Mouse (Mus musculus): ENCODE results near the gene Lsp1.
A peak's percentile ranks its signal among the peaks of the same experiment; 100 is the strongest.

The Lsp1 gene

GRCm38 (mm10) chr7:142460636-142461077 lies at the start of gene Lsp1:
Gene Lsp1 (plus strand): TSS chr7:142460809.
- DNase-seq (ENCODE audit: low read depth, low spot score), result no peak

DNA sequence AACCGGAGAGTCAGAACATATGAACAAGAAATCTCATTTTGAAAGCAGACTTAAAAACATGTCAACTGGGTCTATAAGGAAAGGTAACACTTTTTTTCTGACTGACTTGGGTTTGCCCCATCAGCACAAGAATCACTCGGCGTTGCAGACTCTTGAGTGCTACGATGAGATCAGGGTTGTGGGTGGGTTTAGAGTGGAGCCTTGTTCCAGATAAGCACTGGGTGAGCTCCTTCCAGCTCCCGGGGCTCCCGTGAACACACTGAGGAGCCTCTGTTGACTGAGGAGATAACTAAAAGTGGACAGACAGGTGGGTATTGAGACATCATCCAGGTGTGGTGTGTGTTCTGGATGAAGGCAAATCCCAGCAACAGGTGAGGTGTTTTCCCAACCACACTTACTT lies 47.3 kb upstream of the Lsp1 start:
- DNase-seq (ENCODE audit: low read depth, low spot score), result no peak

DNA sequence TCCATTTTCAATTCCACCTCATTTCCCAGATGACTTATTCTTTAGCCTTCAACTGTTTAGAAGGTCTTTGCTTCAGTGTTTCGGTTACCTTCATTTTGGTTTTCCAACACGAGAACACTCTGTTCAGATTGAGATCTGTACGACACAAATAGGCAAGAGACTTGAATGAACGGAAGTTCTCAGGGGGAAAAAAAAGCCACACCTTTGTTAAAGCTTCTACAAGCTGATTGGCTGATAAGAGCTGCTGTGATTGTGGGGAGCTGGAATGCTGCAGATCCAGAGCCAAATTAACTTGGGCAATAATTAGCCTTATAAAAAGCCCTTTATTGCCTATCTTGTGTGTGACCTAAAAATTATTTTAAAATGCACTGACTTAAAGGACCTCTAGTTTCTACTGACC lies 45.3 kb upstream of the Lsp1 start:
- no peak for DNase-seq (ENCODE audit: low read depth, low spot score)

- DNase-seq (ENCODE audit: low read depth, low spot score), result no peak
These were observed 44.4 kb upstream of the Lsp1 start for GRCm38 (mm10) chr7:142416225-142416624.

GRCm38 (mm10) chr7:142418027-142418426 lies 42.6 kb upstream of the Lsp1 start:
- DNase-seq (ENCODE audit: low read depth, low spot score), result no peak

GRCm38 (mm10) chr7:142418679-142419078 lies 41.9 kb upstream of the Lsp1 start:
- peak; percentile 46 for DNase-seq (ENCODE audit: low read depth, low spot score)

DNA sequence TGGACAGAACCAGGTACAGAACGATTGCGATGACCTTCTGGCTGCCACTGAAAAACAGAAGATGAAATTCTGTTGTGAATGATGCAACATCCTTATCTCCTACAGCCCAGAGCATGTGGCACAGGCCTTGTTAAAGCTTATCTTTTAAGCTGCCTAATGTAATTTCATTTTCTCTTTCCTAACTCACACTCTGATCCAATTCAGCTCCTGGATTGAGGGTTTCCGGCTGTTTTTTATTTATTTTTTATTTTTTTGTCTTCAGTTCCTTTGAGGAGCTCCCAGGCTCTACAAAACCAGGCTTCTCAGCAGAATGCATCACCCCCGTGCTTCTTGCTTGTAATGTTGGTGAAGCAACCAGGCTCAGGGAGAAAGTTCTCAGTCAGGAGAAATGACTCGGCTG lies 40.7 kb upstream of the Lsp1 start:
- no peak for DNase-seq (ENCODE audit: low read depth, low spot score)

DNA sequence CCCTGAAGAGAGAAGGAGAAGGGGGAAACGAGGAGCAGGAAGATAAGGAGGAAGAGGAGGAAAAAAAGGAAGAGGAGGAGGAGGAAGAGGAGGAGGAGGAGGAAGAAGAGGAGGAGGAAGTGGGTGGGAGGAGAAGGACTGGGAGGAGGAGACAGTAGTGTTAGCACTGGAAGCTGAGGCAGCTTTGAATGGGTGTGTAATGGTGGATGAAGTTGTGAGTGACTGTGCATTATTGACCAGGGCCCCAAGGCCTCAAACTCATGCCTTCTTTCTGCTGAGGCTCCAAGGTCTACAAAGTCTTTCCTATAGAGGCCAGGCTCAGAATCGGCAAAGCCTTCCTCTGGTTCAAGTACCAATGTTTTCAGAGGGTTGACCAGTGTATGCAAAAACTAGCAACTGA lies 38.8 kb upstream of the Lsp1 start:
- DNase-seq (ENCODE audit: low read depth, low spot score), result no peak

- DNase-seq (ENCODE audit: low read depth, low spot score), result no peak
These were observed 34.9 kb upstream of the Lsp1 start for GRCm38 (mm10) chr7:142425641-142426213.

DNA sequence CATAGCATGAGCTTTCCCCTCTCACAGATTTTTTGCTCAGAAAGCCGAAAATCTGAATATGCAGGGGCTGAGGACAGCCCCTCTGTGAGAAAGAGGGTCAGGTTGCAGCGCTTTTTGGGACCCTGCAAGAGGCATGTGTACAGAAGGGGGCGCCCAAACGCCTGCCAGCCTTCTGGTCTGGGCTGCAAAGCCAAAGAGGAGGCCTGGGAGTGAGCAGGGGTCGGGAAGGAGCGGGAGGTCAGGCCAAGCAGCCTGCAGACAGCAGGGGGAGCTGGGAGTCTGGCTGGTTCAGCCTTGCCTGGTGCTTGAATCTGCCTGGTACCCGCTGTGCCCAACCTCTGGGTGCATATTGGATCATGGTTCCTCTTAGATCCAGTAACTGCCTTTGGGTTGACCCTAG lies 32.4 kb upstream of the Lsp1 start:
- DNase-seq (ENCODE audit: low read depth, low spot score), result peak; percentile 84

- DNase-seq (ENCODE audit: low read depth, low spot score), result no peak
These were observed 30.4 kb upstream of the Lsp1 start for GRCm38 (mm10) chr7:142430160-142430678.

DNA sequence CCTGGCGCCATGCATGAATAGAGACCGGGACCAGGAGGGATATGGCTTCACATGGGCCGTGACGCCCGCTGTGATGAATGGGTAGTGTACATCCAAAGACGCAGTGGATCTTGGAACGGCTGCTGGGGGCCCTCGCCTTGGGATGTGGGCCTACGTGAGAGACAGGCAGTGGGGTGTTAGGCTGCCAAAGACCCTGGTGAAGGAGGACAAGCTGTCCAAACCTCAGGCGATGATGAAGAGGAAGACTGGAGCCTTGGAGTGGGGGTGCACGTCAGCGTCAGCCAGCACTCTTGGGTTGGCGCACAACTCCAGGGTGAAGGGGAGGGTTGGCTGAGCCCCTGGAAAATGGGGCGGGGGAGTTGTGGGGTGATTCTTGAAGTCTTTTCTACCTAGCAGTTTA lies 29.5 kb upstream of the Lsp1 start:
- no peak for DNase-seq (ENCODE audit: low read depth, low spot score)

DNA sequence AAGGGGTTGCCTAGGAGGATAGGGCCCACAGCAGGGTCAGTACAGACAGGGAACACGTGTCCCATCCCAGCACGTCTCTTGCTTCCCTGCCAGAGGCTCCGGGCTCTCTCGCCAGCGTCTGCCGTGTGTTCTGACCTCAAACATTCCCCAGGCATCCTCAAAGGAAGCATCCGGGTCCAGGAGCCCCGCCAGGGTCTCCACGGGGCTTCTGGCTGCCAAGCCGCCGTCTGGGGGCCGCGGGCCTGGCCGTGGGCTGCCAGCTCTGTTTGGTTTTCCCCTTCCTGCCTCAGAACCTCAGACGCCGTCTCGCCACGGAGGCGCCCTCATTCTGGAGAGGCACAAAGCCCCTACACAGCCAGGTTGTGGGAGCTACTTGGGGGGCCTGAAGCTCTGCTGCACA lies 27.0 kb upstream of the Lsp1 start:
- no peak for DNase-seq (ENCODE audit: low read depth, low spot score)

- no peak for DNase-seq (ENCODE audit: low read depth, low spot score)
These were observed 26.3 kb upstream of the Lsp1 start, which contains the start of gene Syt8 for GRCm38 (mm10) chr7:142434137-142434865. Gene Syt8 (plus strand): TSS chr7:142434850.

- peak; percentile 77 for DNase-seq (ENCODE audit: low read depth, low spot score)
These were observed 25.1 kb upstream of the Lsp1 start for GRCm38 (mm10) chr7:142435524-142435923.

- peak; percentile 29 for DNase-seq (ENCODE audit: low read depth, low spot score)
These were observed 23.3 kb upstream of the Lsp1 start for GRCm38 (mm10) chr7:142437324-142437723.

DNA sequence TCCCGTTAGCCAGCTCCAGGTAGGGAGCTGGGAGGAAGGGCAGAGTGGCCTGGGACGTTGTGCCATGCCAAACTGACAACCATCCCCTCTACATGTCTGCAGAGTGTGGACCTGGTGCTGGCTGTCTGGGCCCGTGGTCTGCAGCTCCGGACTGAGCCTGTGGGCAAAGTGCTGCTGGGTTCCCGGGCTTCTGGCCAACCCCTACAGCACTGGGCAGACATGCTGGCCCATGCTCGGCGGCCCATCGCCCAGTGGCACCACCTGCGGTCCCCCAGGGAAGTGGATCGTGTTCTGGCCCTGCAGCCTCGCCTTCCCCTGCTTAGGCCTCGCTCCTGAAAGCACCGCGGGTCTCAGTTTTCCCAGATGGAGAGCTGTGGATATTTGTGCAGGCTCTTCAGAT lies 20.6 kb upstream of the Lsp1 start:
- DNase-seq (ENCODE audit: low read depth, low spot score), result no peak

GRCm38 (mm10) chr7:142440657-142441114 lies 19.9 kb upstream of the Lsp1 start:
- DNase-seq (ENCODE audit: low read depth, low spot score), result peak; percentile 44

- DNase-seq (ENCODE audit: low read depth, low spot score), result no peak
These were observed 19.0 kb upstream of the Lsp1 start, which contains the start of gene Tnni2 for GRCm38 (mm10) chr7:142441585-142441984. Gene Tnni2 (plus strand): TSS chr7:142441808.

DNA sequence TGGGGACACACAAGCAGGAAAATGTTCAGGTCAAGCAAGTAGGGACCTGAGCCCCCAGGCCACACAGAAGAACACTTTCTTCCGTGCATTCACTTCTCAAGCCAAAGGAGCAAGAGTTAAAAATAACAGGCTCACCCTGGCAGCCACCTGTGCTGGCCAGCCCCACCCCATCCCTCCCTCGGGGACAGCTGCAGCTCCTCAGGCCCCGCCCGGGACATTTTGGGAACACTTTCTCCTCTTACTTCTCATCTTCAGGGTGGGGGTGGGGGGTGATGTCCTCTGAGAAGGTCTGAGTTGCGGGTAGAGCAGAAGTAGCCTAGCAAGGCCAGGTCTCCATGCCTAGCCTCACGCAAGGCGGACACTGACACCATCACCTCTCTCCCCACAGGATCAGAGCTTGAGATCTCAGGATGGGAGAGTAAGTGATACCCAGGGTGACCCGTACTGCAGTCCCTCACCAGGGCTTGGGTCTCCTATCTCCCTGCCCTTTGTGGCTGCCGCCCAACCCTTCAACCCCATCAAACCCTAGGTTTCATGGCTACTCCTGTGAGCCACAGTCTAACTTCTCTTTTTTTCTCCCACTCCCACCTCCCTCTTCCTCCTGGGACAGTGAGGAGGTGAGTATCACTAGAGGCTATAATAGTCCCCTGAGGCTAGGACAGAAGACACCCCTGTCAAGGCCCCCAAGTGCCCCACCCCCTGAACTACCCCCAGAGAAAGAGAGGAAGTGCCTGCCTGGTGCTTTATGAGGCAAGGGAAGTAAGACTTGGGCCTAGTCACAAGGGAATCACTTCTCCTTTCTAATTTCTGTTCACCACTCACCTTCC lies 18.3 kb upstream of the Lsp1 start:
- no peak for DNase-seq (ENCODE audit: low read depth, low spot score)

GRCm38 (mm10) chr7:142442908-142443420 lies 17.6 kb upstream of the Lsp1 start:
- DNase-seq (ENCODE audit: low read depth, low spot score), result no peak

DNA sequence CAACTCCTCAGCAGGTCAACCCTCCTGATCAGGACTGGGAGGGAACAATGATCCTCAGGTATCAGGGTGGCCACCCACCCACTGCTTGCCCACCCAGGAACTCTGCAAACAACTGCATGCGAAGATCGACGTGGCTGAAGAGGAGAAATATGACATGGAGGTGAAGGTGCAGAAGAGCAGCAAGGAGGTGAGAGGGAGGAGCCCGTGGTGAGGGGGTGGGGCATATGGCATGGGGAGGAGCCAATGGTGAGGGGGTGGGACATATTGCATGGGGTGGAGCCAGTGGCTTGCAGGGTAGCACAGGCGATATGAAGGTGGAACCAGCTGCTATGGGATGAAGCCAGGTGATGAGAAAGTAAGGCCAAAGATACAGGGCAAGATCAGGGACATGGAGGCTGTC lies 17.1 kb upstream of the Lsp1 start:
- DNase-seq (ENCODE audit: low read depth, low spot score), result no peak

Data from ZHBTc4 (cell line).